Mouse (Mus musculus): ENCODE measurements around the gene Ugt2b35.
A peak's percentile ranks its signal among the peaks of the same experiment; 100 is the strongest.
"Not testable (repeated sequence)": the region's sequence is repeated elsewhere in the genome, so short reads cannot be mapped to it uniquely, and the experiment has no call there.

Gene Ugt2b35

DNA sequence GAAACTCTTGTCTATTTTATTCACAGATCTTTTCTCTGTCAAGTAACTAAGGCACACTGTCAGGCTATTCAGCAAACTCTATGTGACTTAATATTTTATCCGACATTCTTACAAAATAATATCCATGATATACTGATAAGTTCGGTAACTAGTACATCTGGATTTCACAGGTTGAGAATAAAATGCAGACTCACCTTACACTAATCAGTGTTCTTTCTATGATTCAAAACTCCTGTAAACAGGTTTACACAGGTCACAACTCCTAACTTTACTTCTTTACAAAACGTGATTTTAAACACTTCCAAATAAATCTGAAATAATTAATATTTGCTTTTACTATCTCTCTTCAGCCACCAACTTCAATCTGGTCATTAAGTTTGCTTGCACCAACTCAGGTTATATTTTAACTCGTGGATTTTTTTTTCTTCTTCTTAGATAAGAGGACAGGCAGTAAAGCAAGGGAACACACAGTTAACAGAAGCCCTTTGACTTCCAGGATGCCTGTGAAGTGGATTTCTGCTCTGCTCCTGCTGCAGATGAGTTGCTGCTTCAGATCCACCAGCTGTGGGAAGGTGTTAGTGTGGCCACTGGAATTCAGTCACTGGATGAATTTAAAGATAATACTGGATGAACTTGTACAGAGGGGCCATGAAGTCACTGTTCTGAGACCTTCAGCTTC, at the start of gene Ugt2b35:
TSS of gene Ugt2b35 (plus strand) at position 466 of the 679 bp plus-strand sequence.
- no peak for DNase-seq (ENCODE audit: low read depth, low spot score)

- DNase-seq (ENCODE audit: low read depth, low spot score) = peak; percentile 57
These were observed 40.2 kb upstream of the Ugt2b35 start for GRCm38 (mm10) chr5:86960504-86960903.

DNA sequence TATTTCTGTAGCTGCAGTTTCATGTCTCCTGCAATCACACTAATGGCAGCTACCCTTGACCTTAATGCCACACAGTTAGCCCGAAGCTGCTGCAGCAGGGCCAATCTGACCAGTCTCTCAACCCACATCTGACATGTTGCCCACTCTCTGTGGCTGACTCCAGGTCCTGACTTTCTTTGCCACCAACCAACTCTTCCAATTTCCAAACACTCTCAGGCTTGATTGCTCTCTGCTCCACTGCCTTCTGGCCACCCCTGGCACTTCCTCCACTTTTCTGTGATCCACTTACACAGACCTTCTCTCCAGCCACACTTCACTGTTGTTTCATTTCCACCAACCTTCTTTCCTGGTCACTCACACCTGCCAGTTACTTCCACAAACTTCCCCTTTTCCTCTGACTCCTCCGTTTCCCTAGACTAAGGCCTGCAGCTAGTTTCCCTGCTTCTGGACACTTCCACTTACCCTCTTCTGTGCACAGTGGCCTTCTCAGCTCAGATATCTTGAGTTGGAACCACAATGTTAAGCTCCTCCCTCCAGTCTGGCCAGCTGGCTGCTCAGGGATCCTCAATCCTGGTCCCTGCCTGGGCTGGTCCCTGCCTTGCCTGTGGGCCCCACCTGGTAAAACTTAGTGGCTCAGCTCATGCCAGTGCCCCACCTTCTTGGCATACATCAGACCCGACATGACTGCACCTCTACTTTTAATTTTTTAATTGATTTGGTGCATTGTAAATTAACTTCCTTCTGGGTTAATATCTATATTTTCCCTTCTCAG, 38.9 kb upstream of the Ugt2b35 start:
- DNase-seq (ENCODE audit: low read depth, low spot score) = no peak

DNA sequence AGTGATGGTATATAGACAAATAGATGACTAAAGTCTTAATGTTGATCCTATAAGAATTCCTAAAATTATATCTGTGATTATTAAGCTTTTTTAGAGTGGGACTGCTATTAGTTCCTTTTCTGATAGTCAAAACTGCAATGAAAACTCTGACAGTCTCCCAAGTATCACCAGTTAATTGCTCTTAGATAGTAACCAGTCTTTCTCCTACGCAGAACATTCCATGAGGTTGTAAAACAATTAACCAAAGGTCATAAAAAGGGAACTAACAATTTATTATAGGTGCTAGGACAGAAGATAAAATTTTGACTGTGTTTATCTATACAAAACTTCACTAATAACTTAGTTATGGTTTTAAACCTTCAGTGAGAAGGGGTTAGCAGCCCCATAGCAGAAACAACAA, 37.8 kb upstream of the Ugt2b35 start:
- DNase-seq (ENCODE audit: low read depth, low spot score) = not testable (repeated sequence)

- DNase-seq (ENCODE audit: low read depth, low spot score) = not testable (repeated sequence)
These were observed 33.4 kb upstream of the Ugt2b35 start for GRCm38 (mm10) chr5:86967271-86967670.

GRCm38 (mm10) chr5:87004735-87005134, 4.1 kb downstream of the Ugt2b35 start:
- DNase-seq (ENCODE audit: low read depth, low spot score) = no peak

- no peak for DNase-seq (ENCODE audit: low read depth, low spot score)
These were observed 14.8 kb downstream of the Ugt2b35 start for GRCm38 (mm10) chr5:87015477-87015876.

GRCm38 (mm10) chr5:87027359-87027758, 26.7 kb downstream of the Ugt2b35 start:
- DNase-seq (ENCODE audit: low read depth, low spot score) = no peak

- DNase-seq (ENCODE audit: low read depth, low spot score) = no peak
These were observed 30.0 kb downstream of the Ugt2b35 start for GRCm38 (mm10) chr5:87030624-87031023.
